Mouse (Mus musculus): ENCODE measurements around the gene Gm17018.

Gene Gm17018

DNA sequence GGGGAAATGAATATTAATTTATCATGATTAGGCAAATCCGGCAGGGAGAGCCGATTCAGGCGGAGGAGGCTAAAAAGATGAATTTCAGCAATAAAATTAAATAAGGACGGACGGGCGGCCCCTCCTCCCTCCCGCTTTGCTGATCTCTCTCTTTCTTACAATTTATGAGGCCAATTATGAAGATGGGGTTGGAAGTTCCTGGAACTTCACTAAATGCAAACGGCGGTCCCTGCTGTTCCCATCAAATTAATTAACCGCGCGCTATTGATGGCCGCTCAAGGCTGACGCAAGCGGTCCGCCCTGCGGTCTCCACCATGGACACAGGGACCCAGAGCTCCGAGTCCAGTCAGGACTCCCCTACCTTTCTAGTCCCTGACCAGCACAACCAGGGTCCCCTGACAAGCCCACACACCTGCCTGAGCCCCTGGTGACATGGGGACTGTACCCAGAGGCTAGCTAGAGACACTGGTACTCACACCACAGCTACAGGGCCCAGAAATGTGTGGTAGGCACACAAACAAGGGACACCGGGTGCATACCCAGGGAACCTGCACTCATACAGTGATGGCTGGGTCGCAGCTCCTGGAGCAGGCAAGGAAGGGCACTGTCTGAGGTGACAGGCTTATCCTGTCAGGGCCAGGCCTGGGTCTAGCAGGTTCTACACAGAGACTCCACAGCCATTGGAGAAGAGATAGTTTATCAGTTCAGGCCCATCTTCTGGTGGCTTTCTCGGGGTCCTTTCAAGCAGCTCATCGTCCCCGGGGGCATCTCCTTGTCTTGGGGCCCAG is 11.1 kb upstream of the Gm17018 start:
- DNase-seq: peak; percentile 58

DNA sequence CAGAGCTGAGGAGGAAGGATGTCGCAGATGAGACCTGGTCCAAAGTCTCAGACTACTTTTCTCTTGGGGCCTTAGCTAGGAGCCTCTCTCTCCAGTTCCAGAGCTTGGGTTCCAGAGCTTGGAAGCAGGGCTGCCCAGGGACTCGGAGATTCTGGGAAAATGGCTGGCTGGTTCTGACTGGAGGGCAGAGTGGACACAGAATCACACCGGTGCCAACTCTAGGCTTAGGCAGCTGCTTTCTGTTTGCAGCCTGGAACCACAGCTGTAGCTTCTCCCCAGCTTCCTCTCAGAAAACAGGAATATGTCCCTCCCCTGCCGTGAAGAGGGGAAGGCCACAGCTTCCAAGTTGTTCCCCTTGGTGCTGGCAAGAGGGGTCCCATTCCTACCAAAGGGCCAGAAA is 10.5 kb upstream of the Gm17018 start:
- DNase-seq: peak; percentile 46

DNA sequence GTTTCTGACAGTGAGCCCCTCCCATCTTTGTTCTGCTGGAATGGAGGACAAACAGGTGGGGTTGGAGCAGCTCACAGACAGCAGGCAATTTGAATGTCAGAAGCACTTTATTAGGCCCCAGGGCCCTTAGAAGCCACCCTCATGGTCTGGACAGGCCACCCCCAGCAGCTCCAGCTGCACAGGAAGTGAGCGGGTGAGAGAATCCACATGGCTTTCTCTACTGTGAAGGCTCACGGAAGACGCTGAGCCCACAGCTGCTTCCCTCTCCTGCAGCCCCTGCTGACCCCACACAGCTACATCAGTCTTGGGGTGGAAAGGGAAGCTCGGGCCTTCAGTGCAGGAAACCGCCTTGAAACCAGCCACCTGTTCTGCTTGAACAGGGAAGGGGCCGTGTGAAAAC is 8.2 kb upstream of the Gm17018 start:
- DNase-seq: peak; percentile 75

DNA sequence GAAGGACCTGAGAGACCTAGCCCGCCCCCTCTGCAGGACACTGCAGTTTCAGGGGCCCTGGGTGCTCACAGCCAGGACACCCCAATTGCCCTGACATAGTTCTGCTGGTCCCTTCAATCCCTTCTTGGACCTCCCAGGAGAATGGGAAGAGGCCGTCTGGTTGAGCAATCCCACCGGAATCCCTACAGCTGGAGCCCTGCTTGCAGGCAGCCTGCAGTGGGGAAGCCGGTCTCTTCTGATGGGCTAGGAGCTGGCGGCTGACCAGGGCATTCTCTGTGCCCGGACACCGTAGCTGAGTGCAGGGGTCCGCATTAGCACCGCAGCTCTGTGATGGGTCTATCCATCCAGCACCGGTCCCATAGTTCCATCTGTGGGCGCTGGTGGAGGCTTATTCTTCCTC is 6.3 kb upstream of the Gm17018 start:
- DNase-seq: no peak

DNA sequence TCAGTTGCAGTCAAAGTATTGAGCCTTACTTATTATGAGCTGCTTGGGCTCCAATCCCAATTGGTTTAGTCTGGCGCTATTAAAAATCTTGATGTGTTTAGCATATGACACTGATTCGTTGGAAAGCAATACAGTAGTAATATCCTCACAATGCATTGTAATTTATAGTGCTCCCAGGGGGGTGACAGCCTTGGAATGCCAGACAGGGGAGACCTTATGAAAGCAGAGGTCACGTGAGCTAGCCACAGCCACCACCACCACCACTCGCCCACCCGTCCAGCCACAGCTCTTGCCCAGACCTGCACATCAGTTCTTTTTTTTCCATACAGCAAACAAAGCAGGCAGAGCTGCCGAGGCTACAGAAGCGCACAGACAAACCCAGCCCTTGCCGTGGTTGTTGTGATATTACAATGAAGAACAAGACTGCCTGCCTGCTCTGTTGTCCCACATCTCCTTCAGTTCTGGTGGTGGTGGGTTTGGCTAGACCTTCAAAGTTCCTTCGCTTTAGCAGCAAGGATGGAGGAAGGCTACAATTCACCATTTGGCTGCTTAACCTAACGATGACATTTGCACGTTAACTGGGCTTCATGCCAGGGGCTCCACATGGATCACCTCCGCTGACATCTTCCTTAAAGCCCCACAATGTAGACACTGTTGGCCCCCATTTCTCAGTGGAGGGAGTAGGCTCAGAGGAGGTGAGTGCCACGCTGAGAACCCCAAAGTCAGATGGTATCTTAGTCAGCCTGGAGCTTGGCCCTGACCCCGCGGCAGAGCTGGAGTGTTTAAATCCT is 5.7 kb downstream of the Gm17018 start:
- DNase-seq: no peak

DNA sequence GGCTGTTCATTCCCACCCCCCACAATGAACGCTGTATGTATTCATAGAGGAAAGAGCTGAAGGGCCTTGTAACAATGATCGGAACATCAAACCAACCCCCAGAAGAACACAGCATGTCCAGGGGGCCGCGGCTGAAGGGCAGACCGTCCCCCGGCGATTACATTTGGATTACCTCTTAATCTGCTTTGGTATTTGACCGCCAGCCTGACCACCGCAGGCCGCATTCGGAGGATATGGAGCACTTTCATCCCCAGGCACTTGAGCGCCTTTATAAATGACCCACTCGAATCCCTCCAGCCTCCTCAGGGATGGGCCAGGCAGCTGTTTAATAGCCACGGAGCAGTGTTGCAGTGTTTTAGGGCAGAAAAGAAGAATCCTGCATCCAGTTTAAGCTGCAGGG is 7.0 kb downstream of the Gm17018 start:
- no peak for DNase-seq

DNA sequence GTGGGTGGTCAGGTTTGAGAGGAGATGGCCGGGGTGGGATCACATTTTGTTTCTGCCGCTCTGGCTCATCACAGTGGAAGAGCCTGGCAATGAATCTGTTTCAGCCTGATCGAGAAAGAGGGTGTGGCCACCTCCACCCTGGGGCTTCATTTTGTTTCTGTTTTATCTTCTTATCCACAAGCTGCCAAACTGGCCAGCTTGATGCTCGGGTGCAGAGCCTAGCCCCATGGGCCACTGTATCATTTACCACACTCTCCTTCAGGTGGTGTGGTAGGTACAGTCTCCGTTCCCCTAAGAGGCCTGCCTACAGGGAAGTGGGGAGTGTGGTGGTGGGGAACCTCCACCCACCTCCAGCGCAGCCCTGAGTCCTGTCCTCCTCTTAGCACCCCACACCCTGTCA is 12.6 kb downstream of the Gm17018 start:
- no peak for DNase-seq

DNA sequence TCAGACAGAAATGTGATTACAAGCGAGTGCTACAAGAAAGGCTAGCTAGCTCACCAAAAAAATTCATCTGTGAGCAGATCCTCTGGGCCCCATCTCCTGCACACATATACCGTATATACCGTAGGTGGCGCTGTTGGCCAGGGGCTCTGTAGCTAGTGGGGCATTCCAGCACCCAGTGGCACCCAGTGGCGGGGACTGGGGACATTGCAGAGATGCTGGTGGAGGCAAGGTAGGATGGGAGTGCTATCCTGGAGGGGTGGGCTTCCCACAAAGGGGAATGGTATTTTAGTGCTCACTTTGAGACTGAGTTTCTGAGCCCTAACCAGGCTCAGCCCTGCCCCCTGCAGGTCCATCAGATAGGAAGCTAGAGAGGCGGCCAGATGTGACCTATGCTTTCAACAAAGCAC is 13.4 kb downstream of the Gm17018 start:
- DNase-seq: peak; percentile 87

DNA sequence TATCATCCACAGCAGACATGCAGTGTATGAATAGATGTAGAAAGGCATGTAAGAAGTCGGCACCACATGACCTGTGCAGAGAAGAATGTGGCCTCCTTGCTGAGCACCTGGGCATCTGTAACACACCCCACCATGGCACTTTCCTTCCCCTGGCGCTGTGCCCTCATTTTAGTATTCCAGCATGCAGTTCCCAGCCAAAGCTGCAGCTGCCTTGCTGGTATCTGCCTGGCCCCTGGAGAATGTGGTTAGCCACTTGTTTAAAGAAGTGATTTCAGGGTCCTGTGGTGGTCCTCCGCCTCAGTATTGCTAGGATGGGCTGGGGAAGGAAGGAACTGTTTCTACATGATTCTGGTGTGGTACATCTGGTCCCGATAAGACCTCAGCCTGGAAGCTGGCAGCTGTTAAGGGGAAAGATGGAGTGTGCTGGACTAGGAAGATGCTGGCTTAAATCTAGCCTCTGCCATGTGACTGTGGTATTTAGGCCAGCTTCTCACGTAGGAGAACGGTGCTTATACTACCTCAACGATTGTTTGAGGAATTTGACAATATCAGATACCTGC is 14.0 kb downstream of the Gm17018 start:
- no peak for DNase-seq

DNA sequence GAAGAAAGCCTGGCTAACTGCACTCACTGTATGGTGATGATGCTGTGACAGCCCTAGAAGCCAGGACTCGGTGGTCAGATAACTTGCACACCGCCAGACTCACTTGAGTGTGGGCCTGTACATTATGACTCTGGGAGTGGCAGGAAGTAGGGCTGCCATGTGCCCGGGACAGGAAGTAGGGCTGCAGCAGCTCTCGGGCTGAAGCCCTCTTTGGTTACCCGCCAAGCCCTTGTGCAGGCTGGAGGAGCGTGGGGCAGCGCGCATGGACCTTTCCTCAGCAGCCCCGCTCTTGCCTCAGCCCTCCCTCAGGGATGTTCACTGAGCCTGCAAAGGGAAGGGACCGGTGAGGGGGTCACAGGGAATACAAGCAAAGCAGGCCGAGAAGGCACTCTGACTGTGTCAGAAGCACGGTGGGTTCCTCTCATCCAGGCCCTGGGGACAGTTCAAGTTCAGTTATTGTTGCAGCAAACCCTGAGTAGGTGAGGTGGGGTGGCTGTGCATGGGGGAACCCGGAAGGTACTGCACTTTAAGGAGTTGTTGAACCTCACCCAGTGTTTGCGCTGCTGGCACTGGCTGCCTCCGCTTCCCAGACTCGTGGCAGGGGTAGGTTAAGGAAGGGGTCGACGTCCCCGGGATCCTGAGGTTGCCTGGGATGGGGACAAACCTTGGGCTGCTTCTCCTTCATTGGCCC is 14.7 kb downstream of the Gm17018 start:
- peak; percentile 45 for DNase-seq

DNA sequence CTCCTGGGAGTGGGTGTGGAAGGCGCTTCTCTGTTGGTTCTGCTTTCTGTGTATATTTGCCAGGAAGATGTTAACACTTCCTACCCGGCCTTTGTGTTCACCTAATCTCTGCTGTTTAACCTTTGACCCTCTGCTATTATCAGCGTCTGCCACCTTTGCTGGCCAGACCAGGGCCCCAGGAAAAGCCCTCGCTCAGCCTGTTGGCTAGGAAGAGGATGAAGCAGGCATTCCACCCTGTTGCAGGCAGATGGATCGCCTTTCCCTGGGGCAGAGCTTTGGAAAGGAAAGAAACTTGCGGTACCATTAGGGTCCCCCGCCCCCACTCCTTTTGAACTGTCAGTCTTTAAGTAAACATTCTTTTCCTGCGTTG is 15.2 kb downstream of the Gm17018 start:
- DNase-seq: no peak

DNA sequence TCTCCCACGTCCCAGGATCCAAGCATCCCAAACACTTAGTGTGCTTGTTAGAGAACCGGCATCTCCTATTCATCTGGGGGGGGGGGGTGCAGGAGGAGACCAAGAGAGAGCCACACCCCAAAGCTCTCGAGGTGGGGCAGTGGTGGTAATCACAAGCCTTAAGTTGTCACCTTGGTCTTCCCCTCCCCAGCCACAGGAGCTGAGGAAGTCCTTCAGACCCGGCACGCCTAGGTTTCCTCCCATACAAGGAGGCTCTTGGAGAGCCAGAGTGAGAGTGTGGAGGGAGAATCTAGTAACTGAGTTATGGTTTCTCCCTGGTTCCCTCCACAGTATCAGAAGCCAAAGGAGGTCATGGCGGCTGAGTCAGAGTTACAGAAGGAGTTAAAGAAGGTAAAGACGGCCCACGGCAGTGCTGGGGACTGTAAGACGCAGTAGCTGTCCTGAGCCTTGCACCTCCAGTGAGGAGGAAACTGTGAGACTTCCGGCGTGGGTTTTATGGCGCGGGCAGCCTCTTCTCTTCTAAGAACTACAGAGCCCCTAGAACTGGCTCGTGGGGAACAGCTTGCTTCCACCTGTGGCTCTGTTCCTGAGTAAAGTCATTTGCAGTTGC is 16.8 kb downstream of the Gm17018 start:
- DNase-seq: no peak

DNA sequence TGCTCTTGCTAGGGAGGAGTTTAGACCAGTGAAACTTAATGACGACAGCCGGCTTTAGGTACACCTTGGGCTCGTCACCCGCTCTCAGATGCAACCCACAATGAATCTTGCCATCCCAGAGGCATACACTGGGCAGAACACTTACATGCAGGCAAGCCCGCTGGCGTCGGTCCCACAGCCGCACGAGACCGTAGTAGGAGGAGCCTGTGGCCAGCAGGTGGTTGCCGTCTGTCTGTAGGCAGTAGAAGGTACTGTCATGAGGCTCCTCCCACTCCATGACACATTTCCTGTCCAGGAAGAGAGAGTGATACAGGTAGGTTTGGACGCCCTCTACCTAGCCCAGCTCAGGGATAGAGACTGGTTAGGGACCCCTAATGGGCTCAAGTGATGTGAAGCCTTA is 18.6 kb downstream of the Gm17018 start:
- no peak for DNase-seq

DNA sequence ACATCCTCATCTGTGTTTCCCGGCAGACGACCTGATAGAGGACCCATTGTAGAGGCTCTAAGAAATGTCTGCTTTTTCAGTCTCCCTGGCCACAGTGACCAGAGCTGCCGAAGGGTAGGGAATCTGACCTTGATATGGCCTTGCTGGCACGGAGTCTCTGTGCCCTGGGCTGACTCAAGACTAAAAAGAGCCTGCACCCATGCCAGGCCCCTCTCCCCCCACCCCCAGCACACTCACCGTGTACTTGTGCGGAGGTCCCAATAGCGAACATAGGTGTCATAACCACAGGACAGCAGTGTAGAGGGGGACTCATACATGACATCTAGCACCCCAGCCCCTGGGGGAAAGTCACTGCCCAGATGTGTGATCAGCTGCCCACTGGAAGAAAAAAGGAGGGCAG is 19.0 kb downstream of the Gm17018 start:
- DNase-seq: no peak

DNA sequence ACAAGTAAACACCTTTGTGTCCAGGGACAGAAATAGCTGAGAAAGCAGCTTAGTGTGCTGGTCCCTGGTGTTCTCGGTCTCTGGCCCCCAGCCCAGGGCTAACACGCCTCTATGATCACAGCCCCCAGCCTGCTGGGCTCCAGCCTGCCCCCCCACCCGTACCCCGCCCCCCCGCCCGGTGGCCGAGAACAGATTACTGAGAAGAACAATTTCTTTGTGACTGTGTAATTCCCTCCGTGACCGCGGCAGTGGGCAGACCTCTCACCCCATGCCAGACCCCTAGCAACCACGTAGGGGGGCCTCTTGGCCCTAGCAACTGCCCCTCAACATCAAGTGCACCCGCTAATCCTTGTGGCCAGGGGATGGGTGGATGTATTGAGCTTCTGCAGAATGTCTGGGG is 19.8 kb downstream of the Gm17018 start:
- no peak for DNase-seq

DNA sequence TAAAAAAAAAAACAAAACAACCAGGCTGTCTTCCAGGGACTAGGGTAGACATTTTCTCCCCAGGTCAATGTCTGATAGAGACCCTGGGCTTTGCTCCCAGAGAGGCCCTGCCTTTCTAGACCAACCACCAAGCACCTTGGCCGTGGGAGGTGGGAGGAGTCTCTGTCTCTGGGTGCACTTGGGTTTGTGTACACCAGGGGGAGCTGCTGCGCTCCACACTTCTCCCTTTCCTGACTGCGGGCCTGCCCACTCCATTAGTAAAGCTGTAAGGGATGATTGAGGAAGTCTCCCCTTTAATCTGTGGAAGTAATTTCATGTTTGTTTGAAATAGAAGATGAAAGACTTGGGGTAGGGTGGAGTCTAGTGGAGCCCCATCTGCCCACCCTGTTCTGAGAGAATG is 20.8 kb downstream of the Gm17018 start:
- peak; percentile 72 for DNase-seq

DNA sequence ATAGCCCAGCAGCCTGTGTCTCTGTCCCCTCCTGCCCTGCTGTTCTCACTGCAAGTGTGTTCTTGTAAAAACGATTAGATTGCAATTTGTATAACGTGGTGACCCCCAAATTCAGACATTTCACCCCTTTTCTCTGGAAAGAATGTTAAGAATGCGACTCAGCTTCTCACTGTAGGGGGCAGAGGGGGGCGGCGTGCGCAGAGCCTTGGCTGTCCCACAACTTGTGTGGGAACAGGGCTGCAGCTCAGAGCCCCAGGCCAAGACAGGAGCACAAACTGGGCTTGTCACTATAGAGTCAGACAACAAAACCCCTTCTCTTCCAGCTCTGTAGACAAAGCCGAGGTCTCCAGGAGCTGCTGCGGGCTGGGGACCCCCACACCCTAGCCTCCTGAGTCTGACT is 21.7 kb downstream of the Gm17018 start:
- peak; percentile 47 for DNase-seq

DNA sequence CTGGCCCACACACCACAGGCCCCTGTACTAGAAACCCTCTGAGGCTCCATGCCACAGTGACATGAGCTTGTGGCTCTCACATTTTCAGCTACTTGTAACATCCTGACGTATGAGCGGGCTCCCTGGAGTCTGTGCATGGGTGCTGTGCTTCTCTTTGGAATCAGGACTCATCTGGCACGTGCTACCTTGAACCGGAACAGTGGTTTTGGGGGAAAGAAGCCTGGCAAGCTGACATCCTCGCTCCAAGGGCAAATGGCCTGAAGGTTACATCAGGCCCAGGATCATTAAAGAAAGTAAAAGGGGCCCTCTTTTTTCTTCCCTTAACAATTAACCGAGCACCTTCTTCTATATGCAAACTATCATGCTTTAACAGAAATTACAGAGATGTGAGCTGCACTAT is 22.7 kb downstream of the Gm17018 start:
- DNase-seq: no peak

DNA sequence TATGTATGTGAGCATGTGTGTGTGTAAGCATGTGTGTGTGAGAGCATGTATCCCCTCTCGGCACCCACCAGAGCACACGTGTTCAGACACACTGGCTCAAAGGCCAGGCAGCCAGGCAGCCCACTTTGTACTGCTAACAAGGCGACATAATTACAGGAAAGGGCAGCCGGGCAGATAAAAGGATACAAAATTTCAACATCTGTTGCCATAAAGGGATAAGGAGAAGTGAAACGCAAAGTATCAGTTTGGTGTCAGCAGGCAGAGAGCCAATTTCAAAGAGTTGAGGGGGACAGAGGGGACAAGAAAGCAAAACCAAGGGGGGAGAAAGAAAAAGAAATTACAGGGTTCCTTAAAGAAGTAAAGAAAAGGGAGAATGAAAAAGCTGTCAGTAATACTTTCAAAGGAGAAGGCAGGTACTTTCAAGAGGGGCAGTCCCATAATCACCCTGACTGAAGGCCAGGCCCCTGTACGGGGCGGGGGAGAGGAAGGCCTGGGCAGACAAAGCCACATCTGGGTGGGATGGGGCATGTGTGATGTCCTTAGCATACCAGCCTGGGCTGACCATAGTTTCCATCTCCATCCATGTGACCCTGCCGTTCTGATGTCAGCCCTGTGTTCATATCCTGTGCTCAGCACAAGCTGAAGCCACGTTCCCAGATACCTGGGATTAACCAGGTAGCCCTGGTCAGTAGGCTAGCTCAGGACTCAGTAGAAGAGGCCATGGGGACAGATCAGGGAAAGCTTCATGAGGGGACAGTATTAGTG is 24.6 kb downstream of the Gm17018 start:
- no peak for DNase-seq

DNA sequence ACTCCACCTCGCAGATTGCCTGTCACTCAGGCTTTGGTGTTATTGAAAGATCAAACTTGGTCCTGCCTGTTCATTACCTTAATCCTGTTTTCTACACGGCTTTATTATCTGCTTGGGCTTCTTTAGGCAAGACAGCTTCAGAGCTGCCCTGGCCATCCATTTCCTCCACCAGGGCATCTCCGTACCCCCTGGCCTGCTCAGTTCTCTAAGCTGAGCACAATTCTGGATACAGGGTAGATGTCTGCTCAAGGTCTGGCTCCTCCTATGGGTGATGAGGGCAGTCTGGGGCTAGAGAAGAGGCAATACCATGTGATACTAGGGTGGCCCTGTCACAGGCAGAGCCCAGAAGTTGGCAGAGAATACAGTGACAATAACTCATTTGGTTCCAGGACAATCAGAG is 26.4 kb downstream of the Gm17018 start:
- no peak for DNase-seq

DNA sequence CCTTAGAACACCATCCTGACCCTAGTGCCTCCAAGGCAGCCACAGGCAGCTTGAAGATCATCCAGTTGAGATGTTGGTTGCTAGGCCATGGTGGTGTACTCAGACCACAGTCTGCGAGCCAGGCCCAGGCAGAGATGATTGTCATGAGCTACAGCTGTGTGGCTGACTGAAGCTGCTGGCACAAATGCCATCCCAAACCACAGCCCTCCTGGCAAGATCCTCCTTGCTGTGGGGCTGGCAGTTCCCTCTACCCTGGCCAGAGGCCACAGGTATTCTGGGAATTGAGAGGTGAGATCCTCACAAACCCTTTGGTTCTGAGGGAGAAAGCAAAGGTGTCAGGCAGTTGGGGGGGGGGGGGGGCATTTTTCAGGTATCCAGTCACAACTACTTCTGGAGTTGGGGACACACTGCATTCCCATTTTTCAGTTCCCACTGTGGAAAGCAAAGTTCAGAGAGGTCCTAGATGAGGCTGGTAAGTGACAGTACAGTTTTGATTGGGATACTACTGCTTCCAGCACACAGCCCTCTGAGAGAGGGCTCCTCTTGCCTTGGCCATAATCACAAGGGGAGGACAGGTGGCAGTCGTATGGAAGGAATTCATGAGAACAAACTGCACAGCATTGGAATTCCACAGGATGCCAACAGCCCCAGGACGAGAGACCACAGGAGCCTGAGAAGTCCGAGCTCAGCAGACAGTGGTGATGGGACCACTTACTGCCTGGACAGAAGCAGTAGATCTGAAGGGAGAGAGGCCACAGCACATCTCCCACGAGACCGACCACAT is 27.3 kb downstream of the Gm17018 start:
- DNase-seq: no peak

DNA sequence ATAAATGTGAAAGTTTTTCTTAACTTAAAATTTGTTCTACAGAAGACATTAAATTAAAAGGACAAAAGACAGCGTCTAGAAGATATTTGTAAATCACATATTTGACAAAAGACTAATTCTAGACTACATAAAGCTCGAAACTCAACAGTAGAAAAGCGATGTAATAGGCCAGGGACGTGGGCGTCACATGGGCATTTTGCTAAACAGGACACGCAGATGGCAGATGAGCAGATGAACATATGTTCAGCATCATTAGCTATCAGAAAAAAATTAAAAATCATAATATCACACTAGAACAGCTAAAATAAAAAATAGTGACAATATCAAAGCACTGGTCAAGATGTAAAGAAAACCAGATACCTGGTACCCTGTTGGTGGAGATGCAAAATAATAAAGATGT is 29.3 kb downstream of the Gm17018 start:
- no peak for DNase-seq

Data from kidney, postnatal 10 days (tissue).